Mouse (Mus musculus) embryonic facial prominence, embryonic 14.5 days (tissue): Measurements from ENCODE around the gene Galnt7. TPM values are rescaled to one million over a fixed set of nuclear protein-coding genes. Genes with fewer than 3 reads are reported as not detected.
A peak's percentile ranks its signal among the peaks of the same experiment; 100 is the strongest.

Experiments used
- ATAC-seq: fragments of 200-750 bp; cut with Nextera tagmentation; 2 replicates; pipeline ENCODE4 v1.8.0; 2017; ENCODE audit warnings: low read depth, moderate number of reproducible peaks, moderate TSS enrichment
- DNase-seq: peaks from one replicate; pipeline ENCODE4 v3.0.0-alpha.2; 2015; ENCODE audit warnings: low spot score
- H3K27ac ChIP-seq: fragments of 300-500 bp; sonication (generic); replicated peaks from 2 replicates; pipeline ENCODE4 v1.5.1; 2014; ENCODE audit warnings: low read depth, mild to moderate bottlenecking, low read length, moderate library complexity
- H3K27me3 ChIP-seq: fragments of 300-500 bp; sonication (generic); replicated peaks from 2 replicates; pipeline ENCODE4 v1.6.1; 2014; ENCODE audit warnings: low read length; ENCODE audit not compliant: control insufficient read depth, insufficient read depth
- H3K36me3 ChIP-seq: fragments of 300-500 bp; sonication (generic); 2 replicates; pipeline ENCODE4 v1.6.1; 2014; ENCODE audit warnings: low read length, mixed read lengths; ENCODE audit not compliant: control insufficient read depth, insufficient read depth
- H3K4me1 ChIP-seq: fragments of 300-500 bp; sonication (generic); 2 replicates; pipeline ENCODE4 v1.6.1; 2014; ENCODE audit warnings: antibody characterized with exemption, low read length; ENCODE audit not compliant: control insufficient read depth, insufficient read depth
- H3K4me2 ChIP-seq: fragments of 300-500 bp; sonication (generic); 2 replicates; pipeline ENCODE4 v1.6.1; 2014; ENCODE audit warnings: low read depth, mild to moderate bottlenecking, low read length, moderate library complexity, mixed read lengths
- H3K4me3 ChIP-seq: fragments of 300-500 bp; sonication (generic); 2 replicates; pipeline ENCODE4 v1.5.1; 2014; ENCODE audit warnings: low read depth, mild to moderate bottlenecking, low read length
- H3K9ac ChIP-seq: fragments of 300-500 bp; sonication (generic); 2 replicates; pipeline ENCODE4 v1.6.1; 2014; ENCODE audit warnings: low read depth, mild to moderate bottlenecking, low read length, moderate library complexity, mixed read lengths
- H3K9me3 ChIP-seq: fragments of 300-500 bp; sonication (generic); 2 replicates; pipeline ENCODE4 v1.6.1; 2016; ENCODE audit warnings: low read length; ENCODE audit not compliant: control insufficient read depth
- WGBS: fragments of 180-500 bp; shearing (Covaris S2); extraction: QIAGEN DNeasy Blood & Tissue Kit; methylation state at CpG from one replicate; pipeline ENCODE4 v1.1.7; 2014; 5-methylcytosine and 5-hydroxymethylcytosine counted together
- polyA plus RNA-seq: library from polyadenylated mRNA; unstranded; fragments of >200 nt; fragmentation: Nextera tagmentation; extraction: Ambion mirVana; gene quantifications from 2 replicates; pipeline ENCODE4 v1.2.1, GENCODE M21; 2014

Gene Galnt7
- polyA plus RNA-seq, 1 experiment from 2014 or later: 14.1 TPM

- no peak overlapping the region for H3K27ac ChIP-seq
- ATAC-seq: no peak
- H3K36me3 ChIP-seq: no peaks in the 10 kb centered on the region
- H3K27me3 ChIP-seq: no peaks in the 10 kb centered on the region
- DNase-seq: no peak
- WGBS: 78% methylated on average over 3 of the region's 3 CpGs
- H3K9me3 ChIP-seq: no peaks in the 10 kb centered on the region
- no peak overlapping the region for H3K4me2 ChIP-seq
- no peak overlapping the region for H3K4me3 ChIP-seq
- H3K4me1 ChIP-seq: no peaks in the 10 kb centered on the region
- no peak overlapping the region for H3K9ac ChIP-seq
Measured at GRCm38 (mm10) chr8:57595853-57596252, 57.0 kb downstream of the Galnt7 start.

- H3K4me3 ChIP-seq: no peak overlapping the region
- H3K27ac ChIP-seq: no peak overlapping the region
- H3K9me3 ChIP-seq: no peaks in the 10 kb centered on the region
- H3K27me3 ChIP-seq: no peaks in the 10 kb centered on the region
- no peak overlapping the region for H3K4me2 ChIP-seq
- H3K9ac ChIP-seq: no peak overlapping the region
- 69% methylated on average over 6 of the region's 6 CpGs for WGBS
- no peaks in the 10 kb centered on the region for H3K36me3 ChIP-seq
- DNase-seq (no peak), ATAC-seq (peak; percentile 63; the same call in 1 of the 2 replicates)
- H3K4me1 ChIP-seq: no peaks in the 10 kb centered on the region
Measured at GRCm38 (mm10) chr8:57594175-57594885, 58.5 kb downstream of the Galnt7 start.

- no peak overlapping the region for H3K4me2 ChIP-seq
- no peak overlapping the region for H3K27ac ChIP-seq
- no peak overlapping the region for H3K9ac ChIP-seq
- H3K4me3 ChIP-seq: no peak overlapping the region
- H3K27me3 ChIP-seq: no peaks in the 10 kb centered on the region
- DNase-seq (no peak), ATAC-seq (no peak)
- 79% methylated on average over 7 of the region's 7 CpGs for WGBS
- no peaks in the 10 kb centered on the region for H3K36me3 ChIP-seq
- no peaks in the 10 kb centered on the region for H3K9me3 ChIP-seq
- H3K4me1 ChIP-seq: no peaks in the 10 kb centered on the region
Measured at GRCm38 (mm10) chr8:57592604-57593003, 60.2 kb downstream of the Galnt7 start.

GRCm38 (mm10) chr8:57591681-57592080 is 61.2 kb downstream of the Galnt7 start:
- H3K9me3 ChIP-seq: no peaks in the 10 kb centered on the region
- no peaks in the 10 kb centered on the region; the same call in 1 of the 2 replicates for H3K4me1 ChIP-seq
- DNase-seq (no peak), ATAC-seq (no peak)
- WGBS: 93% methylated on average over 4 of the region's 4 CpGs
- no peak overlapping the region for H3K27ac ChIP-seq
- no peak overlapping the region for H3K4me2 ChIP-seq
- H3K9ac ChIP-seq: no peak overlapping the region
- H3K36me3 ChIP-seq: no peaks in the 10 kb centered on the region
- no peaks in the 10 kb centered on the region for H3K27me3 ChIP-seq
- H3K4me3 ChIP-seq: no peak overlapping the region

GRCm38 (mm10) chr8:57590015-57590414 is 62.8 kb downstream of the Galnt7 start:
- Histone ChIP-seq H3K9ac (no peak overlapping the region), H3K4me1 (no peaks in the 10 kb centered on the region; the same call in 1 of the 2 replicates), H3K27ac (no peak overlapping the region), H3K4me3 (no peak overlapping the region), H3K36me3 (no peaks in the 10 kb centered on the region), H3K4me2 (no peak overlapping the region), H3K9me3 (no peaks in the 10 kb centered on the region), H3K27me3 (no peaks in the 10 kb centered on the region)
- 80% methylated on average over 8 of the region's 8 CpGs for WGBS
- no peak for ATAC-seq
- DNase-seq: no peak

GRCm38 (mm10) chr8:57589176-57589575 is 63.7 kb downstream of the Galnt7 start:
- Histone ChIP-seq H3K9ac (no peak overlapping the region), H3K4me3 (no peak overlapping the region), H3K27ac (no peak overlapping the region), H3K9me3 (no peaks in the 10 kb centered on the region), H3K27me3 (no peaks in the 10 kb centered on the region), H3K36me3 (no peaks in the 10 kb centered on the region), H3K4me2 (no peak overlapping the region), H3K4me1 (no peaks in the 10 kb centered on the region; the same call in none of the 2 replicates)
- DNase-seq (no peak), ATAC-seq (no peak)
- 91% methylated on average over 9 of the region's 9 CpGs for WGBS

GRCm38 (mm10) chr8:57588604-57589003 is 64.2 kb downstream of the Galnt7 start:
- H3K4me2 ChIP-seq: no peak overlapping the region
- H3K9me3 ChIP-seq: no peaks in the 10 kb centered on the region
- DNase-seq (no peak), ATAC-seq (no peak)
- H3K9ac ChIP-seq: no peak overlapping the region
- WGBS: 93% methylated on average over 1 of the region's 1 CpGs
- no peaks in the 10 kb centered on the region for H3K27me3 ChIP-seq
- H3K27ac ChIP-seq: no peak overlapping the region
- no peaks in the 10 kb centered on the region; the same call in none of the 2 replicates for H3K4me1 ChIP-seq
- 0 out of 2 replicates have a peak, but pooled peaks cover 4% of the 10 kb centered on the region for H3K36me3 ChIP-seq
- no peak overlapping the region for H3K4me3 ChIP-seq

- H3K4me1 ChIP-seq: no peaks in the 10 kb centered on the region; the same call in none of the 2 replicates
- ATAC-seq: peak; percentile 48; the same call in 1 of the 2 replicates
- 0 out of 2 replicates have a peak, but pooled peaks cover 4% of the 10 kb centered on the region for H3K36me3 ChIP-seq
- H3K9ac ChIP-seq: no peak overlapping the region
- no peak overlapping the region for H3K4me3 ChIP-seq
- H3K27ac ChIP-seq: no peak overlapping the region
- no peaks in the 10 kb centered on the region for H3K27me3 ChIP-seq
- WGBS: 48% methylated on average over 4 of the region's 4 CpGs
- H3K9me3 ChIP-seq: no peaks in the 10 kb centered on the region
- no peak overlapping the region for H3K4me2 ChIP-seq
- peak; percentile 35 for DNase-seq
Measured at GRCm38 (mm10) chr8:57586667-57587066, 66.2 kb downstream of the Galnt7 start.

- no peak for ATAC-seq
- Histone ChIP-seq H3K36me3 (0 out of 2 replicates have a peak, but pooled peaks cover 4% of the 10 kb centered on the region), H3K27me3 (no peaks in the 10 kb centered on the region), H3K9ac (no peak overlapping the region), H3K9me3 (no peaks in the 10 kb centered on the region), H3K4me3 (no peak overlapping the region), H3K4me2 (no peak overlapping the region), H3K27ac (no peak overlapping the region), H3K4me1 (no peaks in the 10 kb centered on the region; the same call in none of the 2 replicates)
- 76% methylated on average over 3 of the region's 3 CpGs for WGBS
- no peak for DNase-seq
Measured at GRCm38 (mm10) chr8:57585831-57586230, 67.0 kb downstream of the Galnt7 start.
